Mouse (Mus musculus): ENCODE measurements around the gene Tgm6.

Tgm6 gene

GRCm38 (mm10) chr2:130178381-130178705 lies 66.1 kb downstream of the Tgm6 start:
- DNase-seq (ENCODE audit: low spot score in 2 of 2): no peak

- DNase-seq (ENCODE audit: low spot score in 2 of 2): peak; percentile 85 to 88
These were observed 66.7 kb downstream of the Tgm6 start, which contains the start of gene Snrpb for GRCm38 (mm10) chr2:130178706-130179506. Gene Snrpb, minus strand, starts transcription at chr2:130179403.

GRCm38 (mm10) chr2:130179507-130180019 lies 67.3 kb downstream of the Tgm6 start:
- no peak for DNase-seq (ENCODE audit: low spot score in 2 of 2)

GRCm38 (mm10) chr2:130188391-130188790 lies 76.2 kb downstream of the Tgm6 start:
- DNase-seq (ENCODE audit: low spot score in 2 of 2): no peak

- DNase-seq (ENCODE audit: low spot score in 2 of 2): no peak
These were observed 82.7 kb downstream of the Tgm6 start, which contains the start of gene Tmc2 for GRCm38 (mm10) chr2:130194894-130195293. Gene Tmc2, plus strand, starts transcription at chr2:130195194.

- peak in 1 of 2 experiments; percentile 40 for DNase-seq (ENCODE audit: low spot score in 2 of 2)
These were observed 88.7 kb downstream of the Tgm6 start for GRCm38 (mm10) chr2:130200961-130201360.

Measured in urinary bladder, postnatal 4 days (tissue).